Mouse (Mus musculus) olfactory bulb, adult 2 months (tissue): ENCODE measurements around the gene Ficd.

Experiments
- CTCF ChIP-seq: fragments of 200-500 bp; IDR thresholded peaks from 2 replicates; pipeline ENCODE4 v1.5.1; 2012; ENCODE audit warnings: low read depth, mild to moderate bottlenecking, low read length, moderate library complexity; ENCODE audit not compliant: insufficient read depth
- POLR2A ChIP-seq: fragments of 200-500 bp; IDR thresholded peaks from 2 replicates; pipeline ENCODE4 v1.6.1; 2012; ENCODE audit warnings: mild to moderate bottlenecking, low read depth, low read length, moderate library complexity; ENCODE audit not compliant: insufficient read depth

GRCm38 (mm10) chr5:113723567-113724237 is 11.9 kb upstream of the Ficd start:
- TF ChIP-seq CTCF (no peak), POLR2A (no peak)
